Comparison of ENCODE assay signal across 10 mouse cellular contexts in the genomic region with DNA sequence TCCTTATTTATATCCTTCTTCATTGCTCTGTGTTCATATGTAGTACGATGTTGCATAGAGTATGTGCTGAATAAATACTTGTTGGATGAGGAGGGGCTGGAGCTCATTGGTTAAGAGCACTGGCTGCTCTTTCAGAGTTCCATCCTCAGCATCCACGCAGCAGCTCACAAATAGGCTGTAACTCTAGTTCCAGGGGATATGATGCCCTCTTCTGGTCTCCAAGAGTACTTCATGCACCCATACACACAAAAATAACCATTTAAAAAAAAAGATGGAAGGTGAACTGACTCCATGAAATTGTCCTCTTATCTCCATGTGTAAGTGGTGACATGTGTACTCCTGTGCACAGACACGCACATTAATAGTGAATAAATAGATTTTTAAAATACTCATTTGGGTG. TPM values are rescaled to one million over a fixed set of nuclear protein-coding genes. Genes with fewer than 3 reads are reported as not detected.
DNase-seq lines count a peak whose midpoint lies in the region; ATAC-seq and TF ChIP-seq lines count a peak whose summit lies in the region.
"Had no signal": no experiment of that assay in that cellular context is flagged by ENCODE, and none has a peak within 500 bp of the region (broad histone marks: within the 10 kb centered on the region; RNA-seq: fewer than 3 reads in every experiment).

No protein-coding gene starts in this region.

- no peak overlapping the region for H3K4me3 ChIP-seq in kidney, embryonic 16.5 days (ENCODE audit: low read length)
- no peak overlapping the region for H3K4me3 ChIP-seq in cortical plate, adult 2 months (ENCODE audit: insufficient read depth, low read length)
- no peak overlapping the region for H3K4me3 ChIP-seq in midbrain, embryonic 15.5 days
- H3K4me3 ChIP-seq: erythroblast, embryonic 14.5 days; heart, embryonic 12.5 days had no signal

- no peak for TF ChIP-seq POLR2A in cortical plate, adult 2 months (IDR thresholded peaks at IDR 0.05; ENCODE audit: extremely low read depth, insufficient read depth, low read length)

- no peak overlapping the region for H3K9ac ChIP-seq in kidney, embryonic 16.5 days (replicated peaks; ENCODE audit: low read length)
- no peak overlapping the region for H3K9ac ChIP-seq in midbrain, embryonic 15.5 days
- H3K9ac ChIP-seq: heart, embryonic 12.5 days had no signal

- H3K4me1 ChIP-seq in kidney, embryonic 16.5 days (ENCODE audit: insufficient read depth, low read length), result no peaks in the 10 kb centered on the region
- H3K4me1 ChIP-seq in cortical plate, adult 2 months (ENCODE audit: control insufficient read depth, insufficient read depth, low read length), result peaks cover 1% of the 10 kb centered on the region
- H3K4me1 ChIP-seq in midbrain, embryonic 15.5 days, result peaks cover 9% of the 10 kb centered on the region

- TF ChIP-seq CTCF in cortical plate, adult 2 months (IDR thresholded peaks at IDR 0.05; ENCODE audit: extremely low read depth, insufficient read depth, low read length), result 0 out of 2 replicates have a peak, but pooled peaks have one; percentile 1

- no peaks in the 10 kb centered on the region for H3K27me3 ChIP-seq in kidney, embryonic 16.5 days (ENCODE audit: insufficient read depth, low read length)
- H3K27me3 ChIP-seq in midbrain, embryonic 15.5 days (replicated peaks), result no peaks in the 10 kb centered on the region
- H3K27me3 ChIP-seq: heart, embryonic 12.5 days had no signal

- 48% methylated on average over 3 of the region's 3 CpGs for WGBS in kidney, embryonic 16.5 days
- WGBS in midbrain, embryonic 15.5 days, result 56% methylated on average over 3 of the region's 3 CpGs

- peak; percentile 10 for DNase-seq in kidney, postnatal 14 days
- DNase-seq in 416B (ENCODE audit: low read depth), result peak; percentile 62
- peak; percentile 16 to 37 for DNase-seq in B cell, adult 2 months
- DNase-seq in right cerebral cortex, postnatal 25 days, result no peak
- no peak for DNase-seq in yolk sac, embryonic 10.5 days (ENCODE audit: low spot score)

- no peaks in the 10 kb centered on the region for H3K9me3 ChIP-seq in kidney, embryonic 16.5 days (ENCODE audit: low read length)
- no peaks in the 10 kb centered on the region for H3K9me3 ChIP-seq in midbrain, embryonic 15.5 days
- H3K9me3 ChIP-seq: heart, embryonic 12.5 days had no signal

- H3K27ac ChIP-seq in kidney, embryonic 16.5 days (ENCODE audit: low read length), result no peak overlapping the region
- no peak overlapping the region for H3K27ac ChIP-seq in cortical plate, adult 2 months (ENCODE audit: insufficient read depth, low read length)
- no peak overlapping the region for H3K27ac ChIP-seq in midbrain, embryonic 15.5 days

- no peak for ATAC-seq in kidney, embryonic 16.5 days (ENCODE audit: low FRiP score, low TSS enrichment)
- ATAC-seq in midbrain, embryonic 15.5 days (replicated peaks), result no peak

- H3K36me3 ChIP-seq in kidney, embryonic 16.5 days (ENCODE audit: insufficient read depth, low read length), result 0 out of 2 replicates have a peak, but pooled peaks cover 5% of the 10 kb centered on the region
- H3K36me3 ChIP-seq in midbrain, embryonic 15.5 days (replicated peaks), result no peaks in the 10 kb centered on the region

- no peak overlapping the region for H3K4me2 ChIP-seq in kidney, embryonic 16.5 days (replicated peaks; ENCODE audit: low read depth, low read length)
- no peak overlapping the region for H3K4me2 ChIP-seq in midbrain, embryonic 15.5 days
- H3K4me2 ChIP-seq: heart, embryonic 12.5 days had no signal

RNA-seq across cellular contexts. Expression of a gene that starts 3.8 kb away (rescaled TPM):
- 47.5 and 57.0 TPM in 2 replicates for polyA plus RNA-seq in kidney, embryonic 16.5 days (2015; fragmentation: Nextera tagmentation; extraction: Ambion mirVana)
- polyA plus RNA-seq in cortical plate, adult 2 months (2012; rRNA removed), result 106 and 115 TPM in 2 replicates
- polyA plus RNA-seq in midbrain, embryonic 15.5 days (2015; fragmentation: Nextera tagmentation; extraction: Ambion mirVana), result 72.3 and 78.8 TPM in 2 replicates

RNA-seq across cellular contexts. Expression of a gene that starts 28.7 kb away (rescaled TPM):
- 1.7 and 1.9 TPM in 2 replicates for polyA plus RNA-seq in kidney, embryonic 16.5 days (2015; fragmentation: Nextera tagmentation; extraction: Ambion mirVana)
- polyA plus RNA-seq in cortical plate, adult 2 months (2012; rRNA removed), result 7.6 and 7.9 TPM in 2 replicates
- polyA plus RNA-seq in midbrain, embryonic 15.5 days (2015; fragmentation: Nextera tagmentation; extraction: Ambion mirVana), result 2.3 and 2.9 TPM in 2 replicates

RNA-seq across cellular contexts. Expression of a gene that starts 31.0 kb away (rescaled TPM):
- 30.9 and 31.4 TPM in 2 replicates for polyA plus RNA-seq in kidney, embryonic 16.5 days (2015; fragmentation: Nextera tagmentation; extraction: Ambion mirVana)
- 20.6 and 21.4 TPM in 2 replicates for polyA plus RNA-seq in cortical plate, adult 2 months (2012; rRNA removed)
- 26.3 and 26.6 TPM in 2 replicates for polyA plus RNA-seq in midbrain, embryonic 15.5 days (2015; fragmentation: Nextera tagmentation; extraction: Ambion mirVana)

RNA-seq across cellular contexts. Expression of a gene that starts 42.7 kb away (rescaled TPM):
- 17.4 and 19.6 TPM in 2 replicates for polyA plus RNA-seq in kidney, embryonic 16.5 days (2015; fragmentation: Nextera tagmentation; extraction: Ambion mirVana)
- 23.2 and 23.9 TPM in 2 replicates for polyA plus RNA-seq in cortical plate, adult 2 months (2012; rRNA removed)
- polyA plus RNA-seq in midbrain, embryonic 15.5 days (2015; fragmentation: Nextera tagmentation; extraction: Ambion mirVana), result 78.4 and 85.2 TPM in 2 replicates

RNA-seq across cellular contexts. Expression of a gene that starts 47.8 kb away (rescaled TPM):
- polyA plus RNA-seq in kidney, embryonic 16.5 days (2015; fragmentation: Nextera tagmentation; extraction: Ambion mirVana), result 37.5 and 39.1 TPM in 2 replicates
- 46.4 and 49.1 TPM in 2 replicates for polyA plus RNA-seq in cortical plate, adult 2 months (2012; rRNA removed)
- 49.1 and 53.2 TPM in 2 replicates for polyA plus RNA-seq in midbrain, embryonic 15.5 days (2015; fragmentation: Nextera tagmentation; extraction: Ambion mirVana)

Comparison
In these comparisons a context has a peak if more than half of its experiments do, and no peak if none do; other contexts are left out.
1. DNase-seq: peak in kidney, postnatal 14 days (single experiment), 416B (single experiment) and B cell, adult 2 months (2 of 2); none in right cerebral cortex, postnatal 25 days (single experiment) and yolk sac, embryonic 10.5 days (single experiment).